Mouse (Mus musculus) spleen, postnatal 4 days (tissue): ENCODE measurements around the gene Oaz1.

Experiments used
- DNase-seq, 2 experiments: peaks; one replicate each; pipeline ENCODE4 v3.0.0; 2022; ENCODE audit warnings: low spot score in 2 of 2

Gene Oaz1

GRCm38 (mm10) chr10:80845055-80845693 lies 18.7 kb downstream of the Oaz1 start:
- no peak for DNase-seq

- DNase-seq, result no peak
Measured at GRCm38 (mm10) chr10:80845732-80846131, 19.3 kb downstream of the Oaz1 start.

- peak; percentile 78 to 83 for DNase-seq
Measured at GRCm38 (mm10) chr10:80848571-80848970, 22.1 kb downstream of the Oaz1 start.

GRCm38 (mm10) chr10:80854913-80855748 lies 28.7 kb downstream of the Oaz1 start, which contains the start of the genes Lsm7 and Sppl2b:
Lsm7 (minus strand) TSS chr10:80855209.
Sppl2b (plus strand) TSS chr10:80855275.
- DNase-seq, result peak; percentile 99 to 100

DNA sequence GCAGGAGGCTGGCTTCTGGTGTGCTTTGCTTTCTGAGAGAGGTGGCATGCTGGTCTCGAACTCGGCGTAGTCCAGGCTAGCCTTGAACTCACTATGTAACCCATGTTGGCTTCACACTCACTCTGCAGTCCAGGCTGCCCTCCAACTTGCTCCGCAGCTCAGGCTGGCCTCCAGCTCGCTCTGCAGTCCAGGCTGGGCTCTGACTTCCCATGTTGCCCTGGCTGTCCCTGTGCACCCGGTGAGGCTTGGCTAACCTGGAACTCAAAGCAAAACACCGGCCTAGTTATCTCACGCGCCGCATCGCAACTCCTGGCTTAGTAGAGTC lies 29.3 kb downstream of the Oaz1 start:
- DNase-seq, result peak in 1 of 2 experiments; percentile 42

- peak in 1 of 2 experiments; percentile 57 for DNase-seq
Measured at GRCm38 (mm10) chr10:80856267-80856666, 29.8 kb downstream of the Oaz1 start.

- DNase-seq, result peak; percentile 73 to 82
Measured at GRCm38 (mm10) chr10:80856908-80857307, 30.5 kb downstream of the Oaz1 start.

- DNase-seq, result no peak
Measured at GRCm38 (mm10) chr10:80857386-80857785, 30.9 kb downstream of the Oaz1 start.

- peak; percentile 69 to 82 for DNase-seq
Measured at GRCm38 (mm10) chr10:80857848-80858247, 31.4 kb downstream of the Oaz1 start.

DNA sequence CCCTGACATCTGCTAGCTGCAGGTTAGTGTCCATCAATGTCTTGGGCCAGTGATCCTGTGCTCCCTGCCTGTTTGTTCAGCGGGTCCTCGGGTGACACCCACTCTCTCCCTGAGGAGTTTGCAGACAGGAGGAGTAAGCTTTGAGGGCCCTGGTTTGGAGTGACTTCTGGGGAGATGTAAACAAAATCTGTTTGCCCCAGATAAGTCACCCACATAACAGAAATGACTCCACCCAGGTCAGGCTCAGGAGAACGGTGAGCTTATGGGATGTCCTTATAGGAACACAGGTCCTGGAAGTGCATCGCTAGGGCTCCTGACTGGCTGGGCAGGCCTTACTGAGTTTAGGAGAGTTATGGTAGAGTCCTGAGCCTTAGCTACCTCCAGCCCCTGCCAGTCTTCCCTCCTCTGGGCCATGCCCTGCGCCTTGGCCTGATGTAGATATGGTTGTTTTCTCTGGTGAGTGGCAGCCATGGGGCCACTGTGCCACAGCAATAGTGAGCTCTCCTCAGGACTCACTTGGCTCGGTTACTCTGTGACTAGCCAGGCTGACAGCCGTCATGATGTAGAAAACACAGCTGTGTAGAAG lies 32.0 kb downstream of the Oaz1 start:
- peak; percentile 77 to 86 for DNase-seq

GRCm38 (mm10) chr10:80862305-80862704 lies 35.8 kb downstream of the Oaz1 start:
- no peak for DNase-seq

DNA sequence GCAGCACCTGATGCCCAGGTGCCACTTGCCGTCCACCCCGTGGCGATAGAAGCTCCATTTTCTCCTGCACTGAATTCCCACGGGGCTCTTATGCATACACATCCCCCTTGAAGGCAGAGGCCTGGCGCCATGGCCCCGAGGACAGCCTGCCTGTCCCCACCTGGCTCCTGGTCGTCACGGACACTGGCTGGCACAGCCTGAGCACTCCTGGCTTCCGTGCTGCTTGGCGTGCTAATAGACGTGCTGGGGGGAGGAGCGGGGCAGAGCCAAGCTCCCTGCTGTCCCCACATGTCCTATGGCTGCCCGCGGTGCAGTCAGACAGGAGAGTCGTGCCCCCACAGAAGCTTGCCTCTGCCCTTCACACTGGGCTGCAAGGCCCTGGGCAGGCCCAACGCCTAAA lies 38.0 kb downstream of the Oaz1 start:
- DNase-seq, result no peak

- peak in 1 of 2 experiments; percentile 12 for DNase-seq
Measured at GRCm38 (mm10) chr10:80870993-80871392, 44.5 kb downstream of the Oaz1 start.

- DNase-seq, result no peak
Measured at GRCm38 (mm10) chr10:80871581-80871980, 45.1 kb downstream of the Oaz1 start, which contains the start of gene Tmprss9. Tmprss9 (plus strand) TSS chr10:80871848.

GRCm38 (mm10) chr10:80874035-80874434 lies 47.6 kb downstream of the Oaz1 start:
- no peak for DNase-seq

GRCm38 (mm10) chr10:80876028-80876427 lies 49.6 kb downstream of the Oaz1 start:
- DNase-seq, result peak; percentile 76 to 85

DNA sequence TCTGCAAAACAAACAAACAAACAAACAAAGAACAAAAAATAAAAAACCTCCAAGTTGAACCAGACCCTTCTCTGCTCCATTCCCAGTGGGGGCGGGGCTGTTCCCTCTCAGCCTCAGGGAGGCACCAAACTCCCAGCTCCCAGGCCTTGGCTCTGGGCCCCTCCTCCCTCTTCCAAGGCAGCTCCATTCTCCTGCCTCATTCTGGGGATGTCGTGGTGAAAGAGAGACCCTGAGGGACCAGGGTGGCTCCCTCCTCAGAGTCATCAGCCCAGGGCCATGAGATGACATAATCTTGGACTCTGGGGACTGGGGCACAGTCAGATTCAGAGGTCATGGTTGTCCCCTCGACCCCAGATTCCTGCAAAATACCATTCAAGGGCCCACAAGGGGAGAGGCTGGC lies 50.1 kb downstream of the Oaz1 start:
- DNase-seq, result no peak
